Mouse (Mus musculus): ENCODE results near the gene Syt10. TPM values are rescaled to one million over a fixed set of nuclear protein-coding genes. Genes with fewer than 3 reads are reported as not detected.

Gene Syt10
- polyA plus RNA-seq, 1 experiment from 2014 or later = 3.6 TPM

Small RNA genes within 50 kb of the gene (microRNA-seq; reads per million reads assigned to microRNA genes)
- gene Gm24643 = not detected

Other genes starting within 250 kb of the Syt10 start
- gene Rabl2, start 249.9 kb downstream of the Syt10 start, polyA plus RNA-seq (2014; fragmentation: Nextera tagmentation; extraction: Ambion mirVana) = 79.0 and 85.9 TPM in 2 replicates

Data from hindbrain, embryonic 14.5 days (tissue).